Mouse (Mus musculus) C2C12 (cell line): ENCODE data around the gene Diaph3. TPM values are rescaled to one million over a fixed set of nuclear protein-coding genes. Genes with fewer than 3 reads are reported as not detected.

Experiments
- H3K27me3 ChIP-seq: one replicate; pipeline ENCODE4 v1.6.1; 2011; ENCODE audit not compliant: control insufficient read depth, insufficient read depth, insufficient read length
- H3K36me3 ChIP-seq: one replicate; pipeline ENCODE4 v1.6.1; 2011; ENCODE audit not compliant: control insufficient read depth, insufficient read depth
- H3K4me3 ChIP-seq: one replicate; pipeline ENCODE4 v1.5.1; 2011; ENCODE audit warnings: mild to moderate bottlenecking, control low read depth; ENCODE audit not compliant: poor library complexity, insufficient read depth, severe bottlenecking
- H3K79me2 ChIP-seq: one replicate; pipeline ENCODE4 v1.6.1; 2011; ENCODE audit not compliant: control insufficient read depth, insufficient read depth
- H3K79me3 ChIP-seq: one replicate; pipeline ENCODE4 v1.6.1; 2011; ENCODE audit warnings: low read depth, control low read depth
- H3ac ChIP-seq: one replicate; pipeline ENCODE3; 2011; ENCODE audit warnings: low read depth; ENCODE audit not compliant: control insufficient read depth, insufficient read length
- CEBPB ChIP-seq: IDR thresholded peaks from one replicate; pipeline ENCODE4 v1.6.1; 2011; ENCODE audit warnings: low read depth, mild to moderate bottlenecking, control low read depth, moderate library complexity
- CTCF ChIP-seq: IDR thresholded peaks from one replicate; pipeline ENCODE4 v1.5.1; 2011; ENCODE audit not compliant: control insufficient read depth, insufficient read depth, insufficient read length
- FOSL1 ChIP-seq: IDR thresholded peaks from one replicate; pipeline ENCODE4 v1.8.0; 2011; ENCODE audit warnings: mild to moderate bottlenecking, low read length; ENCODE audit not compliant: poor library complexity, insufficient read depth, severe bottlenecking
- MAX ChIP-seq: IDR thresholded peaks from one replicate; pipeline ENCODE4 v1.6.1; 2011; ENCODE audit warnings: mild to moderate bottlenecking, control low read depth
- MYOD1 ChIP-seq: IDR thresholded peaks from one replicate; pipeline ENCODE4 v1.6.1; 2011; ENCODE audit warnings: low read depth; ENCODE audit not compliant: control insufficient read depth, insufficient read length
- MYOG ChIP-seq: IDR thresholded peaks from one replicate; pipeline ENCODE4 v1.6.1; 2011; ENCODE audit not compliant: control insufficient read depth, insufficient read length; ENCODE audit errors: extremely low read depth
- USF1 ChIP-seq: IDR thresholded peaks from one replicate; pipeline ENCODE4 v1.6.1; 2011; ENCODE audit warnings: low read depth, mild to moderate bottlenecking, control low read depth, moderate library complexity
- polyA plus RNA-seq: library from polyadenylated mRNA; unstranded; fragments of >200 nt; fragmentation: generic; extraction: Trizol; gene quantifications from one replicate; pipeline ENCODE4 v1.2.1, GENCODE M21; 2012; ENCODE audit warnings: missing spikeins

Gene Diaph3
- polyA plus RNA-seq, 1 experiment: 14.3 TPM

GRCm38 (mm10) chr14:86926827-86927226, 214.2 kb downstream of the Diaph3 start:
- Histone ChIP-seq H3K36me3 (no peaks in the 10 kb centered on the region), H3K79me3 (no peaks in the 10 kb centered on the region), H3K4me3 (no peak overlapping the region), H3K79me2 (no peaks in the 10 kb centered on the region), H3ac (no peak overlapping the region), H3K27me3 (no peaks in the 10 kb centered on the region)
- TF ChIP-seq MYOD1: no peak
- no peak for TF ChIP-seq FOSL1
- TF ChIP-seq MYOG: no peak
- no peak for TF ChIP-seq CEBPB
- TF ChIP-seq MAX: no peak
- TF ChIP-seq CTCF: no peak
- TF ChIP-seq USF1: no peak

- H3K79me3 ChIP-seq: no peaks in the 10 kb centered on the region
- TF ChIP-seq CEBPB (no peak), MYOD1 (no peak), USF1 (no peak), CTCF (no peak), FOSL1 (no peak), MYOG (no peak), MAX (no peak)
- no peaks in the 10 kb centered on the region for H3K27me3 ChIP-seq
- H3K4me3 ChIP-seq: no peak overlapping the region
- no peak overlapping the region for H3ac ChIP-seq
- H3K36me3 ChIP-seq: peaks cover 9% of the 10 kb centered on the region
- H3K79me2 ChIP-seq: no peaks in the 10 kb centered on the region
These were observed 242.1 kb downstream of the Diaph3 start for GRCm38 (mm10) chr14:86898898-86899297.

- Histone ChIP-seq H3K36me3 (peaks cover 5% of the 10 kb centered on the region), H3K4me3 (no peak overlapping the region), H3K79me2 (no peaks in the 10 kb centered on the region), H3K79me3 (no peaks in the 10 kb centered on the region), H3ac (no peak overlapping the region), H3K27me3 (no peaks in the 10 kb centered on the region)
- TF ChIP-seq MYOG: no peak
- no peak for TF ChIP-seq MYOD1
- no peak for TF ChIP-seq FOSL1
- TF ChIP-seq MAX: no peak
- no peak for TF ChIP-seq USF1
- TF ChIP-seq CEBPB: no peak
- TF ChIP-seq CTCF: no peak
These were observed 251.8 kb downstream of the Diaph3 start for GRCm38 (mm10) chr14:86889070-86889804.

- no peaks in the 10 kb centered on the region for H3K79me2 ChIP-seq
- H3K4me3 ChIP-seq: no peak overlapping the region
- no peaks in the 10 kb centered on the region for H3K36me3 ChIP-seq
- no peaks in the 10 kb centered on the region for H3K27me3 ChIP-seq
- no peak overlapping the region for H3ac ChIP-seq
- TF ChIP-seq USF1 (no peak), CEBPB (no peak), CTCF (no peak), MYOG (no peak), MAX (no peak), FOSL1 (no peak), MYOD1 (no peak)
- no peaks in the 10 kb centered on the region for H3K79me3 ChIP-seq
These were observed 255.5 kb downstream of the Diaph3 start for GRCm38 (mm10) chr14:86885417-86886098.

- H3K79me3 ChIP-seq: no peaks in the 10 kb centered on the region
- H3K4me3 ChIP-seq: no peak overlapping the region
- no peaks in the 10 kb centered on the region for H3K79me2 ChIP-seq
- H3K36me3 ChIP-seq: peaks cover 9% of the 10 kb centered on the region
- no peak for TF ChIP-seq CTCF
- no peak for TF ChIP-seq CEBPB
- TF ChIP-seq USF1: no peak
- no peak for TF ChIP-seq FOSL1
- no peak for TF ChIP-seq MYOD1
- TF ChIP-seq MYOG: no peak
- TF ChIP-seq MAX: no peak
- H3K27me3 ChIP-seq: no peaks in the 10 kb centered on the region
- H3ac ChIP-seq: no peak overlapping the region
These were observed 271.5 kb downstream of the Diaph3 start for GRCm38 (mm10) chr14:86869536-86869935.
